12 mouse cellular contexts compared by ENCODE assay signal in genomic region chr10:93249901-93250300, GRCm38 (mm10).
DNase-seq lines count a peak whose midpoint lies in the region; ATAC-seq and TF ChIP-seq lines count a peak whose summit lies in the region.
"Had no signal": no experiment of that assay in that cellular context is flagged by ENCODE, and none has a peak within 500 bp of the region (broad histone marks: within the 10 kb centered on the region; RNA-seq: fewer than 3 reads in every experiment).

No protein-coding gene starts in this region.

- H3K9ac ChIP-seq in heart, embryonic 15.5 days = no peak overlapping the region
- no peak overlapping the region for H3K9ac ChIP-seq in forebrain, embryonic 12.5 days
- H3K9ac ChIP-seq: lung, embryonic 14.5 days; midbrain, embryonic 15.5 days had no signal

- no peak for TF ChIP-seq POLR2A in thymus, adult 2 months (IDR thresholded peaks at IDR 0.05; ENCODE audit: control insufficient read depth, extremely low read depth, insufficient read depth, low read length, poor library complexity)

- intact Hi-C loops in heart, postnatal 36 days (cut with DNase I) = no loop called here

- peaks cover 37% of the 10 kb centered on the region for H3K4me1 ChIP-seq in heart, embryonic 15.5 days (replicated peaks)
- no peaks in the 10 kb centered on the region for H3K4me1 ChIP-seq in thymus, adult 2 months (replicated peaks; ENCODE audit: control insufficient read depth, insufficient read depth, low read length)
- H3K4me1 ChIP-seq in forebrain, embryonic 12.5 days = peaks cover 29% of the 10 kb centered on the region

- H3K27ac ChIP-seq in heart, embryonic 15.5 days = peak overlapping the region; percentile 78
- peak overlapping the region; percentile 48 for H3K27ac ChIP-seq in layer of hippocampus, adult 2 months
- no peak overlapping the region for H3K27ac ChIP-seq in thymus, adult 2 months (ENCODE audit: control insufficient read depth, insufficient read depth, low read length)
- H3K27ac ChIP-seq in forebrain, embryonic 12.5 days = no peak overlapping the region
- H3K27ac ChIP-seq: macrophage; midbrain, embryonic 15.5 days had no signal

- H3K27me3 ChIP-seq in heart, embryonic 15.5 days = no peaks in the 10 kb centered on the region
- no peaks in the 10 kb centered on the region for H3K27me3 ChIP-seq in thymus, adult 2 months (ENCODE audit: control insufficient read depth, insufficient read depth, low read length)
- no peaks in the 10 kb centered on the region for H3K27me3 ChIP-seq in forebrain, embryonic 12.5 days
- H3K27me3 ChIP-seq: midbrain, embryonic 15.5 days had no signal

- H3K9me3 ChIP-seq in heart, embryonic 15.5 days (replicated peaks) = no peaks in the 10 kb centered on the region
- no peaks in the 10 kb centered on the region for H3K9me3 ChIP-seq in forebrain, embryonic 12.5 days
- H3K9me3 ChIP-seq: midbrain, embryonic 15.5 days had no signal

- H3K36me3 ChIP-seq in heart, embryonic 15.5 days = peaks cover 18% of the 10 kb centered on the region
- H3K36me3 ChIP-seq in thymus, adult 2 months (ENCODE audit: control insufficient read depth, insufficient read depth, low read length) = peaks cover 30% of the 10 kb centered on the region
- H3K36me3 ChIP-seq in forebrain, embryonic 12.5 days (replicated peaks) = 0 out of 2 replicates have a peak, but pooled peaks cover 6% of the 10 kb centered on the region
- H3K36me3 ChIP-seq: midbrain, embryonic 15.5 days had no signal

- H3K4me2 ChIP-seq in heart, embryonic 15.5 days = no peak overlapping the region
- no peak overlapping the region for H3K4me2 ChIP-seq in forebrain, embryonic 12.5 days
- H3K4me2 ChIP-seq: lung, embryonic 14.5 days; midbrain, embryonic 15.5 days had no signal

- TF ChIP-seq CTCF in layer of hippocampus, adult 2 months (conservative IDR thresholded peaks at IDR 0.05) = no peak
- TF ChIP-seq CTCF in thymus, adult 2 months (IDR thresholded peaks at IDR 0.05; ENCODE audit: borderline replicate concordance, control insufficient read depth, extremely low read depth, insufficient read depth, low read length, poor library complexity) = no peak

- ATAC-seq in heart, embryonic 15.5 days (replicated peaks; ENCODE audit: insufficient number of reproducible peaks, insufficient read depth, low FRiP score, low read depth) = no peak
- ATAC-seq in forebrain, embryonic 12.5 days (ENCODE audit: low FRiP score) = no peak
- ATAC-seq: midbrain, embryonic 15.5 days had no signal

- no peak overlapping the region for H3K4me3 ChIP-seq in heart, embryonic 15.5 days
- no peak overlapping the region for H3K4me3 ChIP-seq in layer of hippocampus, adult 2 months
- no peak overlapping the region for H3K4me3 ChIP-seq in thymus, adult 2 months (ENCODE audit: control insufficient read depth, insufficient read depth, low read length)
- no peak overlapping the region for H3K4me3 ChIP-seq in forebrain, embryonic 12.5 days (replicated peaks)
- H3K4me3 ChIP-seq: midbrain, embryonic 15.5 days had no signal

- no peak for DNase-seq in heart, postnatal 36 days
- peak in 1 of 2 experiments; percentile 11 for DNase-seq in layer of hippocampus, adult 2 months (ENCODE audit: low spot score in 2 of 2)
- DNase-seq in layer of hippocampus, adult 9-11 months = no peak
- peak; percentile 16 for DNase-seq in thymus, postnatal 4 days
- DNase-seq in thymus, adult 2 months = no peak
- DNase-seq: cerebellum, postnatal 25 days; gastrocnemius, postnatal 14 days; lung, embryonic 14.5 days had no signal

- WGBS in heart, embryonic 15.5 days = 78% methylated on average over 7 of the region's 7 CpGs
- WGBS in thymus, adult 2 months = 93% methylated on average over 7 of the region's 7 CpGs
- WGBS in forebrain, embryonic 12.5 days = 63% methylated on average over 7 of the region's 7 CpGs

Comparison
In these comparisons a context has a peak if more than half of its experiments do, and no peak if none do; other contexts are left out.
1. H3K27ac ChIP-seq: peak in heart, embryonic 15.5 days (single experiment) and layer of hippocampus, adult 2 months (single experiment); none in thymus, adult 2 months (single experiment) and forebrain, embryonic 12.5 days (single experiment).